Mouse (Mus musculus): ENCODE data around the gene Syt2.

DNA sequence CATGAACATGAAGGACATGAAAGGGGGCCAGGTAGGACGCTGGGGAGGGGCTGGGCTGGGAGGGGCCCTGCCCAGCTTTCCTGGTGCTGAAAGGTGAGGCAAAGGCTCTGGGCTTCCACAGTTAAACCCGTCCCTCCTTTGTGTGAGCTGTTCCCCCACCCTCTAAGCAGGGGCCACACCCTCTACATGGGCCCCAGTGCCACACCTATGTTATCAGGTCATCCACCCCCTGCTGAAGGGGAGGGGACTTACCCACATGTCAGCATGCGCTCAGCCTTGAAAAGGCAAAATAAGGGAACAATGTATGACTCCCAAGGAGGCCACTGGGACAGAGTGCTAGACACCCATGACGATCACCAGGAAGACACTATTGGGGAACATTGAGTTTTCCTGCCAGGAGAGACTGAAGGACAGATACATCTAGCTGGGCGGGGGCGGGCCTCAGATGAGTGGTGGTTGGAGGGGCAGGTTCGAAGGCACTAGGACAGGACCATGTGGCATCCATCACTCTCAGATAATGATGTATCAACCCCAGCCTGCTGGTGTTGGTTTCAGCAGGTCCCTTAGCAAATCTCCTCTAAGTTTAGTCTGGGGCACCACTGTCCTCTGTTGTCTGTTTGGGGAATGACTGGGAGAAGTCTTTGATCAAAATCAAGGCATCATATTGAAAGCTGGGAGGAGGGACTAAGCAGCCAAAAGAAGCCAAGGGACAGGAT, 95.6 kb downstream of the Syt2 start:
- TF ChIP-seq POLR2A (IDR thresholded peaks at IDR 0.05; ENCODE audit: extremely low read depth, insufficient read depth, low read length): no peak
- no peak for TF ChIP-seq CTCF (IDR thresholded peaks at IDR 0.05; ENCODE audit: extremely low read depth, insufficient read depth, low read length)

All from cortical plate, adult 2 months (tissue).